Mouse (Mus musculus): Measurements from ENCODE around the gene Gm17660. TPM values are rescaled to one million over a fixed set of nuclear protein-coding genes. Genes with fewer than 3 reads are reported as not detected.

Gm17660 gene
- total RNA-seq, 2 experiments from 2014 or later: not detected

Other genes starting within 250 kb of the Gm17660 start
- gene Klhl8, start 166.3 kb downstream of the Gm17660 start, total RNA-seq (2015; ENCODE audit: low replicate concordance): not detected in 2 replicates
- gene Klhl8, start 166.3 kb downstream of the Gm17660 start, total RNA-seq (2017; ENCODE audit: low replicate concordance): 0.51 and 1.7 TPM in 2 replicates
- gene Hsd17b13, start 100.2 kb downstream of the Gm17660 start, total RNA-seq (2015; ENCODE audit: low replicate concordance): not detected in 2 replicates
- gene Hsd17b13, start 100.2 kb downstream of the Gm17660 start, total RNA-seq (2017; ENCODE audit: low replicate concordance): 0.84 TPM in 1 of 2 replicates, not detected in the other
- 12.5 and 16.5 TPM in 2 replicates for gene Hsd17b11, start 55.7 kb downstream of the Gm17660 start, total RNA-seq (2015; ENCODE audit: low replicate concordance)
- gene Hsd17b11, start 55.7 kb downstream of the Gm17660 start, total RNA-seq (2017; ENCODE audit: low replicate concordance): 6.3 and 21.8 TPM in 2 replicates
- 13.8 and 14.4 TPM in 2 replicates for gene Nudt9, start 31.3 kb downstream of the Gm17660 start, total RNA-seq (2015; ENCODE audit: low replicate concordance)
- 34.2 and 44.5 TPM in 2 replicates for gene Nudt9, start 31.3 kb downstream of the Gm17660 start, total RNA-seq (2017; ENCODE audit: low replicate concordance)
- gene Sparcl1, start 36.1 kb upstream of the Gm17660 start, total RNA-seq (2015; ENCODE audit: low replicate concordance): not detected in 2 replicates
- 0.85 TPM in 1 of 2 replicates, not detected in the other for gene Sparcl1, start 36.1 kb upstream of the Gm17660 start, total RNA-seq (2017; ENCODE audit: low replicate concordance)
- not detected in 2 replicates for gene Dspp, start 93.1 kb upstream of the Gm17660 start, total RNA-seq (2015; ENCODE audit: low replicate concordance)
- not detected in 2 replicates for gene Dspp, start 93.1 kb upstream of the Gm17660 start, total RNA-seq (2017; ENCODE audit: low replicate concordance)
- not detected in 2 replicates for gene Dmp1, start 125.0 kb upstream of the Gm17660 start, total RNA-seq (2015; ENCODE audit: low replicate concordance)
- not detected in 2 replicates for gene Dmp1, start 125.0 kb upstream of the Gm17660 start, total RNA-seq (2017; ENCODE audit: low replicate concordance)
- 1.3 and 8.5 TPM in 2 replicates for gene Ibsp, start 221.6 kb upstream of the Gm17660 start, total RNA-seq (2015; ENCODE audit: low replicate concordance)
- 3.0 and 3.5 TPM in 2 replicates for gene Ibsp, start 221.6 kb upstream of the Gm17660 start, total RNA-seq (2017; ENCODE audit: low replicate concordance)
- not detected in 2 replicates for gene Mepe, start 247.7 kb upstream of the Gm17660 start, total RNA-seq (2015; ENCODE audit: low replicate concordance)
- gene Mepe, start 247.7 kb upstream of the Gm17660 start, total RNA-seq (2017; ENCODE audit: low replicate concordance): not detected in 2 replicates